Mouse (Mus musculus): ENCODE measurements at regions not wholly inside any gene's neighbourhood (a gene's known extent, or its start where the extent isn't known, plus 50 kb on each side); places are given as distances from the start of the nearest gene placed in this dataset.
A peak's percentile ranks its signal among the peaks of the same experiment; 100 is the strongest.

GRCm38 (mm10) chr13:43930081-43930981 is 145.8 kb downstream of the Cd83 start:
- Histone ChIP-seq H3K4me1 (peaks cover 44% of the 10 kb centered on the region), H3K27ac (peak overlapping the region; percentile 91), H3K36me3 (0 out of 2 replicates have a peak, but pooled peaks cover 6% of the 10 kb centered on the region), H3K9me3 (replicated peaks) (no peaks in the 10 kb centered on the region), H3K4me3 (no peak overlapping the region), H3K27me3 (ENCODE audit: low read depth, poor library complexity, severe bottlenecking) (no peaks in the 10 kb centered on the region)
- DNase-seq (ENCODE audit: low spot score) = peak; percentile 84
- 25% methylated on average over 19 of the region's 19 CpGs for WGBS

- Histone ChIP-seq H3K9me3 (replicated peaks) (no peaks in the 10 kb centered on the region), H3K27me3 (ENCODE audit: low read depth, poor library complexity, severe bottlenecking) (no peaks in the 10 kb centered on the region), H3K4me3 (no peak overlapping the region), H3K27ac (peak overlapping the region; percentile 91), H3K4me1 (peaks cover 49% of the 10 kb centered on the region), H3K36me3 (0 out of 2 replicates have a peak, but pooled peaks cover 6% of the 10 kb centered on the region)
- WGBS = 40% methylated on average over 7 of the region's 7 CpGs
- DNase-seq (ENCODE audit: low spot score) = peak; percentile 39
Observed at GRCm38 (mm10) chr13:43932946-43933345, 148.4 kb downstream of the Cd83 start.

GRCm38 (mm10) chr13:43935284-43935683 is 150.7 kb downstream of the Cd83 start:
- 96% methylated on average over 6 of the region's 6 CpGs for WGBS
- peaks cover 48% of the 10 kb centered on the region for H3K4me1 ChIP-seq
- no peak overlapping the region for H3K4me3 ChIP-seq
- DNase-seq (ENCODE audit: low spot score) = no peak
- H3K9me3 ChIP-seq (replicated peaks) = no peaks in the 10 kb centered on the region
- H3K36me3 ChIP-seq = no peaks in the 10 kb centered on the region
- H3K27me3 ChIP-seq (ENCODE audit: low read depth, poor library complexity, severe bottlenecking) = no peaks in the 10 kb centered on the region
- 0 out of 2 replicates have a peak overlapping the region, but pooled peaks have one; percentile 17 for H3K27ac ChIP-seq

- Histone ChIP-seq H3K9me3 (replicated peaks) (no peaks in the 10 kb centered on the region), H3K36me3 (no peaks in the 10 kb centered on the region), H3K27me3 (ENCODE audit: low read depth, poor library complexity, severe bottlenecking) (no peaks in the 10 kb centered on the region), H3K4me1 (peaks cover 37% of the 10 kb centered on the region), H3K27ac (peak overlapping the region; percentile 36; the same call in 1 of the 2 replicates), H3K4me3 (no peak overlapping the region)
- 62% methylated on average over 4 of the region's 4 CpGs for WGBS
- DNase-seq (ENCODE audit: low spot score) = no peak
Observed at GRCm38 (mm10) chr13:43936504-43936903, 151.9 kb downstream of the Cd83 start.

GRCm38 (mm10) chr13:43938611-43939010 is 154.0 kb downstream of the Cd83 start:
- Histone ChIP-seq H3K36me3 (no peaks in the 10 kb centered on the region), H3K27ac (no peak overlapping the region), H3K4me3 (no peak overlapping the region), H3K9me3 (replicated peaks) (no peaks in the 10 kb centered on the region), H3K27me3 (ENCODE audit: low read depth, poor library complexity, severe bottlenecking) (peaks cover 5% of the 10 kb centered on the region; the same call in 1 of the 2 replicates), H3K4me1 (peaks cover 31% of the 10 kb centered on the region)
- DNase-seq (ENCODE audit: low spot score) = no peak
- WGBS = 78% methylated on average over 7 of the region's 7 CpGs

- no peak for DNase-seq (ENCODE audit: low spot score)
- H3K27ac ChIP-seq = no peak overlapping the region
- peaks cover 5% of the 10 kb centered on the region; the same call in 1 of the 2 replicates for H3K27me3 ChIP-seq (ENCODE audit: low read depth, poor library complexity, severe bottlenecking)
- 66% methylated on average over 4 of the region's 4 CpGs for WGBS
- no peak overlapping the region for H3K4me3 ChIP-seq
- H3K4me1 ChIP-seq = peaks cover 36% of the 10 kb centered on the region
- H3K36me3 ChIP-seq = no peaks in the 10 kb centered on the region
- H3K9me3 ChIP-seq (replicated peaks) = no peaks in the 10 kb centered on the region
Observed at GRCm38 (mm10) chr13:43939375-43939774, 154.8 kb downstream of the Cd83 start.

- H3K9me3 ChIP-seq (replicated peaks) = no peaks in the 10 kb centered on the region
- H3K27ac ChIP-seq = no peak overlapping the region
- peaks cover 5% of the 10 kb centered on the region; the same call in 1 of the 2 replicates for H3K27me3 ChIP-seq (ENCODE audit: low read depth, poor library complexity, severe bottlenecking)
- 65% methylated on average over 8 of the region's 8 CpGs for WGBS
- H3K36me3 ChIP-seq = no peaks in the 10 kb centered on the region
- DNase-seq (ENCODE audit: low spot score) = no peak
- H3K4me3 ChIP-seq = no peak overlapping the region
- H3K4me1 ChIP-seq = peaks cover 38% of the 10 kb centered on the region
Observed at GRCm38 (mm10) chr13:43941731-43942130, 157.2 kb downstream of the Cd83 start.

GRCm38 (mm10) chr13:43948606-43949005 is 164.0 kb downstream of the Cd83 start:
- Histone ChIP-seq H3K36me3 (no peaks in the 10 kb centered on the region), H3K4me1 (peaks cover 31% of the 10 kb centered on the region), H3K27ac (no peak overlapping the region), H3K4me3 (no peak overlapping the region), H3K9me3 (replicated peaks) (no peaks in the 10 kb centered on the region), H3K27me3 (ENCODE audit: low read depth, poor library complexity, severe bottlenecking) (peaks cover 12% of the 10 kb centered on the region)
- no peak for DNase-seq (ENCODE audit: low spot score)
- 93% methylated on average over 3 of the region's 3 CpGs for WGBS

- 55% methylated on average over 15 of the region's 15 CpGs for WGBS
- no peak for DNase-seq (ENCODE audit: low spot score)
- Histone ChIP-seq H3K4me1 (peaks cover 17% of the 10 kb centered on the region), H3K9me3 (replicated peaks) (no peaks in the 10 kb centered on the region), H3K27ac (no peak overlapping the region), H3K4me3 (no peak overlapping the region), H3K36me3 (no peaks in the 10 kb centered on the region), H3K27me3 (ENCODE audit: low read depth, poor library complexity, severe bottlenecking) (peaks cover 12% of the 10 kb centered on the region)
Observed at GRCm38 (mm10) chr13:43949740-43950643, 165.4 kb downstream of the Cd83 start.

GRCm38 (mm10) chr13:43952491-43952890 is 167.9 kb downstream of the Cd83 start:
- 79% methylated on average over 4 of the region's 4 CpGs for WGBS
- DNase-seq (ENCODE audit: low spot score) = no peak
- Histone ChIP-seq H3K9me3 (replicated peaks) (no peaks in the 10 kb centered on the region), H3K4me3 (no peak overlapping the region), H3K27me3 (ENCODE audit: low read depth, poor library complexity, severe bottlenecking) (peaks cover 15% of the 10 kb centered on the region), H3K27ac (no peak overlapping the region), H3K4me1 (peaks cover 20% of the 10 kb centered on the region), H3K36me3 (no peaks in the 10 kb centered on the region)

GRCm38 (mm10) chr13:43952972-43953592 is 168.5 kb downstream of the Cd83 start:
- Histone ChIP-seq H3K27me3 (ENCODE audit: low read depth, poor library complexity, severe bottlenecking) (peaks cover 18% of the 10 kb centered on the region), H3K4me3 (no peak overlapping the region), H3K9me3 (replicated peaks) (no peaks in the 10 kb centered on the region), H3K27ac (no peak overlapping the region), H3K4me1 (peaks cover 20% of the 10 kb centered on the region), H3K36me3 (no peaks in the 10 kb centered on the region)
- WGBS = 86% methylated on average over 5 of the region's 5 CpGs
- DNase-seq (ENCODE audit: low spot score) = no peak

- peaks cover 36% of the 10 kb centered on the region for H3K4me1 ChIP-seq
- DNase-seq (ENCODE audit: low spot score) = no peak
Observed at GRCm38 (mm10) chr13:43954714-43955393, 170.3 kb downstream of the Cd83 start.

More at GRCm38 (mm10) chr13:43954714-43955393, 170.3 kb downstream of the Cd83 start:
- Histone ChIP-seq H3K9me3 (replicated peaks) (no peaks in the 10 kb centered on the region), H3K4me3 (no peak overlapping the region), H3K27ac (no peak overlapping the region), H3K27me3 (ENCODE audit: low read depth, poor library complexity, severe bottlenecking) (peaks cover 15% of the 10 kb centered on the region), H3K36me3 (no peaks in the 10 kb centered on the region)
- WGBS = 80% methylated on average over 10 of the region's 10 CpGs
